Mouse (Mus musculus) naive thymus-derived CD4-positive, alpha-beta T cell, adult 2 months (primary cell): Measurements from ENCODE around the gene Ccr2.
"Not testable (repeated sequence)": the region's sequence is repeated elsewhere in the genome, so short reads cannot be mapped to it uniquely, and the experiment has no call there.

Experiments used
- DNase-seq: peaks from one replicate; pipeline ENCODE4 v3.0.0-alpha.2; 2011; ENCODE audit warnings: low read depth

Gene Ccr2

DNA sequence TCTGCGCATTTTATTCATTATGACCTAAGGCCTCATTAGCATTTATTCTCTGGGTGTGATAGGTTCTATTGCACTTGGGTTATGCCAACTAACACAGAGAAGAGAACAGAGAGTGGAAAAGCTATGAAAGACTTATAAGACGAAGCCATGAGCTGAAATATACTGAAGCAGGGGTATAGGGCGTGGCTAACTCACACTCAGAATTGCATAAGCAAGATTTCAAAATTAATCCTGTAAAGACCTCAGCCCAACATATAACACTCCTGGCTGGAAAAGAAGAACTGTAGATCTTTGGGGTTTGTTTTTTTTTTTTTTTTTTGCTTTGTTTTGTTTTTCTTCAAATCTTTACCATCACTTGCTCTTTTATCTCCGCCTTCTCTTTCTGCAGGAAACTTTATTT is at the start of gene Ccr2:
Gene Ccr2 (plus strand): TSS at position 228 of the 400 bp plus-strand sequence.
- DNase-seq: no peak

GRCm38 (mm10) chr9:124053532-124053931 is 48.2 kb upstream of the Ccr2 start:
- no peak for DNase-seq

DNA sequence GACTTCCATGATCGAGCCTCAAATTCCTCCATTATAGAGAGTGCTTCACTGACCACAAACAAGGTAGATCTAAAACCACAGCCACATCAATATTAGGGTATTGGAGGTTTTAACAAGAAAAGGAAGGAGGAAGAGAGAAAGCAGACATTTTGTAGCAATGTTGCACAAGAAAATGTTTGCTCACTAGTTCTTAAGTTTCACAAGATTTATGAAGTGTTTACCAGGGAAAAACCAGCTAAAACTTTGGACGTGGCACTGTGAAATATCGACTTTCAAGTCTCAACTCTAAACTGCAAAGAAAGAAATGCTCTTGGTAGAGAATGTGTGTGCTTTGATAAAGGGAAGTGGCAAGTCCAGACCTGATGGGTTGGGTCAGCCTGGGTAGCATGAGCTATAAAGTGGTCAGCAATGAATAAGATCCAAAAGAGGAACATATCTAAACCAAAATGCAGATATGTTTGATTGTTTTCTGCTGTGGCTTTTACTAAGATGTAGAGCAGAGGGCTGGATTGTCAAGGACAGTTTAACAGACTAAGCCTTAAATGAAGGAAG is 45.5 kb upstream of the Ccr2 start:
- DNase-seq: no peak

DNA sequence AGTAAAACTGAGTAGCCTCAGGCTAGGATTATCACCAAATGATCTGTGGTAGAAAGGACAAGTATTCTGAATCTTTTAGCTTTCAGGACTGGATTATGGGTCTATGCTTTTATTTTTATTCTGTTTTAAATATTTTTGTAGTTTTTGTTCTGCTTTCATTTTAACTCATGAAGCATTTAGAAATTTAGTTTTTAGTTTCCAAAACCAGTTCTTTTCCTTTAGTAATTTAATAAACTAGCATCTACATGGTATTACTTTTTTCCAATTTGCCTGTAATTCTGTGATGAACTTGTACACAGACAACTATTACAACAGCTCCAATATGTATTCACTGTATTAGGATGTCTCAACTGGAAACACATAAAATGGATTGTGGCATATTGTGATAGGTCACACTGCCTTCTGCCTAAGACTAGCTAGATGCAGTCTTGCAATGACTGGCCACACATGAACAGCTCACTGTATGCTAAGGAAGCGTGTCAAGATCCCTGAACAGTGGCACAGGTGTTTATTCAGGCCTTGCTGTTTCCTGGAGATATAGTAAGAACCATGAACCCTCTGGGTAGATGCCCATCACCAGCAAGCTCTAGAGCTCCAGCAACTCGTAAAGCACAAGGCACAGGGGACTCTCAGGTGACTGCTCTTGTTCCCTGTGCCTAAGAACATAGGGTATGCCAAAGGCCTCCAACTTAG is 41.9 kb upstream of the Ccr2 start:
- DNase-seq: no peak

DNA sequence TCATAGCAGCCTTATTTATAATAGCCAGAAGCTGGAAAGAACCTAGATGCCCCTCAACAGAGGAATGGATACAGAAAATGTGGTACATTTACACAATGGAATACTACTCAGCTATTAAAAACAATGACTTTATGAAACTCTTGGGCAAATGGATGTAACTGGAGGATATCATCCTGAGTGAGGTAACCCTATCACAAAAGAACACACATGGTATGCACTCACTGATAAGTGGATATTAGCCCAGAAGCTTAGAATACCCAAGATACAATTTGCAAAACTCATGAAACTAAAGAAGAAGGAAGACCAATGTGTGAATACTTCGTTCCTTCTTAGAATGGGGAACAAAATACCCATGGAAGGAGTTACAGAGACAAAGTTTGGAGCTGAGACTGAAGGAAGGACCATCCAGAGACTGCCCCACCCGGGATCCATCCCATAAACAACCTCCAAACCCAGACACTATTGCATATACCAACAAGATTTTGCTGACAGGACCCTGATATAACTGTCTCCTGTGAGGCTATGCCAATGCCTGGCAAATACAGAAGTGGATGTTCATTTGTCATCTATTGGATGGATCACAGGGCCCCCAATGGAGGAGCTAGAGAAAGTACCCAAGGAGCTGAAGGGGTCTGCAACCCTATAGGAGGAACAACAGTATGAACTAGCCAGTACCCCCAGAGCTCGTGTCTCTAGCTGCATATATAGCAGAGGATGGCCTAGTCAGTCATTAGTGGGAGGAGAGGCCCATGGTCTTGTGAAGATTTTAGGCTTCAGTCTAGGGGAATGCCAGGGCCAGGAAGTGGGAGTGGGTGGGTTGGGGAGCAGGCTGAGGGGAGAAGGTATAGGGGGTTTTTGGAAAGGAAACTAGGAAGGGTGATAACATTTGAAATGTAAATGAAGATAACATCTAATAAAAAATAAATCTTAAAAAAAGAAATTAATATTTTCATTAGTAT is 40.0 kb upstream of the Ccr2 start:
- not testable (repeated sequence) for DNase-seq

GRCm38 (mm10) chr9:124066572-124067103 is 35.1 kb upstream of the Ccr2 start:
- no peak for DNase-seq

- DNase-seq: peak; percentile 82
These were observed 33.4 kb upstream of the Ccr2 start for GRCm38 (mm10) chr9:124068098-124069058.

GRCm38 (mm10) chr9:124071506-124071905 is 30.2 kb upstream of the Ccr2 start:
- DNase-seq: no peak

- peak; percentile 42 for DNase-seq
These were observed 21.9 kb upstream of the Ccr2 start for GRCm38 (mm10) chr9:124079803-124080202.

GRCm38 (mm10) chr9:124080471-124080870 is 21.3 kb upstream of the Ccr2 start:
- not testable (repeated sequence) for DNase-seq

DNA sequence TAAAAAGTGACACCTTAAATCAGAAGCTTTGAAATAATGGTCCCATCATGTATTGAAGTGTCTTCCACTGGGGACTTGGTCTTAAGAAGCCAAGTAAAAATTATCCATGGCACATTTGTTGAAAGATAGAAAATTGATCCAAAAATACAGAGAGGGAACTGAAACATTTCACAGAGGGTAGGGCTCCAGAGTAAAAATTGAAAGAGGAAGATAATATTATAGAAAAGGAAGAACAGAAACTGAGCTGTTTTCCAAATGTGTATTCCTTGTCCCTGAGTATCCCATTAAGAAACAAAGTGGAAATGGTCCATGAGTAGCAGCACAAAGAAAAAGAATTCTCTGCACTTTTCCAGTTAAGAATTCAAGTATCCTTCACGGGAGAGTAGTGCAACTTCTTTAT is 11.3 kb upstream of the Ccr2 start:
- DNase-seq: no peak

DNA sequence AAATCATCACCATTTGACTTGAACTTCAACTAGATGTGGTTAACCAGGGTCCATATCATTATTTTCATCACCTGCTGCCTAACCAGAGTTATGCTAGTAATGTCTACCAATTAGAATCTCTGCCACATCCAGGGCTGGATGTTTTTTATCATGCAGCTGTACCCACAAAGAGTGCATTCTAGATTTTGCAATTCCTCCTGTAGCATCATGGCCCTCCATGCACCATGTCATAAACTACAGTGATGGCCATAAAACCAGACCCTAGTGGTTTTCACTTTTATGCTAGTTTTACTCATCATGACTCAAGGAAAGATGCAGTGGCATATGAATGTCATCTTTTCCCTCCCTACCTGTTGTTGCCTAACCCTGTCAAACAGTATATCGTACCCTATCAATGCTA is 2.6 kb upstream of the Ccr2 start:
- no peak for DNase-seq

GRCm38 (mm10) chr9:124100357-124100756 is 1.4 kb upstream of the Ccr2 start:
- peak; percentile 67 for DNase-seq

DNA sequence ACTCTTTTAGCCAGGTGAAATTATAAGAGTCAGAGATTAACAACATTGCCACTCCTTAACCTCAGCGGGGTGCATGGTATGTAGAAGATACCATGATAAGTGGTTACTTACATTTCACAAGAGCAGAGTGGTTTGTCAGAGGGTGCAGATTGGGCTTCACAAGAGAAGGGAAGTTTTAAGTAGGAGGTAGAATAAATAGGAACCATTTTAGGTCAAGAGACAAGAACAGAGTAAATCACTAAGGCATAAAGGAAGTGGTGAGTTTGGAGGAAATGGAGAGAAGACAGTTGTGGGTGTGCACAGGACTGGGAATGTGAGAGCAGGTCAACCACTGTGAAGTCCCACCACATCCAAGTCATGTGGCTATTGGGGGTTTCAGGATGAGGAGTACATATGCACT is 1.4 kb downstream of the Ccr2 start:
- DNase-seq: no peak

DNA sequence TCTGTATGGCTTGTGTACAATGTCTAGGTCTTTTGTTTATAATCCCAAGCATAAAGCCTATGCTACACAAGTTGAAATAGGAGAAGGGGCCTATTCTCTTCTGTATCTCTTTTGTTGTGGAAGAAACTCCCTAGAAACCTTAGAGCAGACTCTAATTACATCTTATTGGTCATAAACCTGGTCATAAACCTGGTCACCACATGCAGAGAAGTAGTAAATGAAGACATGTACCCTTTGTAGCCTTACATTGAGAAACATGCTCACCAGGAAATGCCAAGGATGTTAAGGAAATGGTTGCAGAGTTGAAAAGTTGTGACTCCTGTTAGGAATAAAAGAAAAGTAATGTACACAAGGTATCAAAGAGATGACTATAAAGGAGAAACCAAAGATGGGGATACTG is 3.4 kb downstream of the Ccr2 start:
- no peak for DNase-seq

- DNase-seq: no peak
These were observed 5.5 kb downstream of the Ccr2 start for GRCm38 (mm10) chr9:124107232-124107631.

DNA sequence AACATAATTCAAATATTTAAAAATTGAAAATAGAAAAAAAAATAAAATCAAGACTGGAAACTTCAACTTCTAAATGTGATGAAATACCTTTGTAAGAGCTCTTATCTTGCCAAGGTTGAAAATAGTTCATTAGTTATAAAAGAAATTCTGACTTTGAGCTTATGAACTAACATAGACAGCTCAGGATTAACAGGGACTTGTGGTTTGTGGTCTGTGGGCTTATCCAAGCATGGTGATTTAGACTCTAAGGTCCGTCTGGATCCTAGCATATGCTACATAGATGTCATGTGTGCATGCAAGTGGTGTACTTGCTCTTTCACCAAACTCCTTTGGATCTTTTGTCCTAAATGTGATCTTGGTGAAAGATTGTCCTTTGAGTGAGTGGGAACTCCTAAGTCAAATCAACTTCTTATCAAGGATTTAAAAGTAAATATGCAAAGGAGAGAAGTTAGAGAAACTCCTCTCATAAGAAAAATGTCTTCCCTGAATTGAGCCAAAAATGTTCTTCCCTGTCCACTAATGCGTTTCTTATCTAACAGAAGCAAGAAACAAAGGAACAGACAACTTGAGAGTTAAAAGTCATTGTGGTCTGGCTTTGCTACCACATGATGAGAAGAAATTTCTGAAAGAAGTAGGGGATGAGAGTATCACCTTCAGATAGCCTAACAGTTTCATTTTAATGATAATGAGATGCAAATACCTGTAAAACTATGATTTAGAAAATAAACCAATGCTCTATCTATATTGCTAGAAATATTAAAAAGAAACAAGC is 6.8 kb downstream of the Ccr2 start:
- DNase-seq: no peak

DNA sequence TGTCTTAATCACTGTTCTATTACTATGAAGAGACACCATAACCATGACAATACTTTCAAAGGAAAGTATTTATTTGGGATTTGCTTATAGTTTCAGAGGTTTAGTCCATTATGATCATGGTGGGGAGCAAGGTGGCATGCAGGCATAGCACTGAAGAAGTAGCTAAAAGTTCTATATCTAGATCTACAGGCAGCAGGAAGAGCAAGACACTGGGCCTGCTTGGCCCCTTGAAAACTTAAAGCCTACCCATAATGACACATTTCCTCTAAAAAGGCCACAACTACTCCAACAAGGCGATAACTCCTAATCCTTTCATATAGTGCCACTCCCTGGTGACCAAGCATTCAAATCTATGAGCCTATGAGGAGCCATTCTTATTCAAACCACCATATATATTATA is 10.2 kb downstream of the Ccr2 start:
- no peak for DNase-seq

- no peak for DNase-seq
These were observed 11.0 kb downstream of the Ccr2 start for GRCm38 (mm10) chr9:124112591-124113239.

- no peak for DNase-seq
These were observed 12.0 kb downstream of the Ccr2 start for GRCm38 (mm10) chr9:124113777-124114176.
